Mouse (Mus musculus) urinary bladder, adult 18-20 months (tissue): ENCODE measurements around the gene Slc38a1.

Experiments used
- DNase-seq, 2 experiments: peaks; one replicate each; pipeline ENCODE4 v3.0.0; 2022; ENCODE audit warnings: low spot score in 2 of 2, mixed read lengths in 2 of 2

Gene Slc38a1

GRCm38 (mm10) chr15:96642436-96643405 lies at the start of gene Slc38a1:
Gene Slc38a1 (minus strand): TSS chr15:96642913.
- no peak for DNase-seq

- no peak for DNase-seq
Observed at GRCm38 (mm10) chr15:96692401-96692800, 49.7 kb upstream of the Slc38a1 start.

GRCm38 (mm10) chr15:96691381-96691780 lies 48.7 kb upstream of the Slc38a1 start:
- no peak for DNase-seq

- DNase-seq, result no peak
Observed at GRCm38 (mm10) chr15:96690829-96691228, 48.1 kb upstream of the Slc38a1 start.

DNA sequence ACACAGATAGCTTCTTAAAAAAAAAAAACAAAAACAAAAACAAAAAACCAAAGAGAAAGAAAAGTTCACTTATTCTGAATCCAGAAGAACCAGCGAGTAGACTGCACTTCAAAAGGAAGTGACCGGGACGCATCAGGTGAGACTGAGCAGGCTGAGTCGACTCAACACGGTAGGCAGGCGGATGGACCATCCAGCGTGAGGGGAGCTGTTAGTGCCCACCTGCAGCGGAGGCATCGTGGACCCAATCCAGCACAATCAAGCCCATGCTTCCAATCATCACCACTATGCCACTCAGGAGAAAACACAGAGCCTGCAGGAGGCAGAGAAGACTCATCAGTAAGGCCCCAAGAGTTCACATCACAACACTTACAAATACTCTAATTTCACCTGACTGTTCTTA lies 47.2 kb upstream of the Slc38a1 start:
- no peak for DNase-seq

DNA sequence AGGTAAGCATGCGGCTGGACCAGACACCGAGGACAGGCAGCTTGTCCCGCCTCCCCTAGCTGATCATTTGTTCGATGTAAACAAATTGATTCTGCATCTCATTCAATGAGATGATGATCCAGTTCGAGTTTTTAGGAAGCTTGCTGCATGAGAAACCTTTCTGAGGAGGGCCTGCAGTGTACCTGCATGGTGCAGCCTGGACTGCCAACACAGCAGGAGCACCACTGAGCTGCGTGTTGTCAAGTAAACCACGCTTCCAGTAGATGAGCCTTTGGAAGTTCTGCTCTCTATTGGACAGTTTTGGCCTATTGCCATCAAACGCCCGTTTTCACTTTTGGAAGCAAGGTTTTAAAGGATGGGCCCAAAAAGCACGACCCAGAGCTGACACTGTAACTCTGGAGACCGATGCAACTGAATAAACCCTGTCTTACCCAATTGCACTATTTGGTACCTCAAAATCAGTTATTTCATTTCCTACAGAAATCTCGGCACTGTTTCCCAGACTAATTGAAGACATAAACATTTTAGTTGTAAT lies 46.1 kb upstream of the Slc38a1 start:
- no peak for DNase-seq

DNA sequence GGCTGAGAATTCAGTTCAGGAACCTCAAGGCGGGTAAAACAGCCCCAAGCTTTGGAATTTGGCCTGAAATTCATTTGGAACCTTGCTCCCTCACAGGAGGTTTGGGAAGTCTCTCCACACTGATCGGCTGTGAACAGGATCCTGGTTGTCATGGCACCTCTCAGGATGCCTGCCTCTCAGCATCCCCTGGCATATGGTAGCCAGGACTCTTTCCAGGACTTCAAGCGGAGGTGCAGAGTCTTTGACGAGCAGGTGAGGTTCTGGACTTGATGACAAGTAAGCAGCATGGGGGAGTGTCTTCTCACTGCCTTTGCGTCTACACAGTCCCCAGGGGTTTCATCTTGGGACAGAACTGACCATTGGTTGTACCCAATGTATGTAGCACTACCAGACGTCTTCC lies 45.3 kb upstream of the Slc38a1 start:
- no peak for DNase-seq

- no peak for DNase-seq
Observed at GRCm38 (mm10) chr15:96687366-96687765, 44.7 kb upstream of the Slc38a1 start.

DNA sequence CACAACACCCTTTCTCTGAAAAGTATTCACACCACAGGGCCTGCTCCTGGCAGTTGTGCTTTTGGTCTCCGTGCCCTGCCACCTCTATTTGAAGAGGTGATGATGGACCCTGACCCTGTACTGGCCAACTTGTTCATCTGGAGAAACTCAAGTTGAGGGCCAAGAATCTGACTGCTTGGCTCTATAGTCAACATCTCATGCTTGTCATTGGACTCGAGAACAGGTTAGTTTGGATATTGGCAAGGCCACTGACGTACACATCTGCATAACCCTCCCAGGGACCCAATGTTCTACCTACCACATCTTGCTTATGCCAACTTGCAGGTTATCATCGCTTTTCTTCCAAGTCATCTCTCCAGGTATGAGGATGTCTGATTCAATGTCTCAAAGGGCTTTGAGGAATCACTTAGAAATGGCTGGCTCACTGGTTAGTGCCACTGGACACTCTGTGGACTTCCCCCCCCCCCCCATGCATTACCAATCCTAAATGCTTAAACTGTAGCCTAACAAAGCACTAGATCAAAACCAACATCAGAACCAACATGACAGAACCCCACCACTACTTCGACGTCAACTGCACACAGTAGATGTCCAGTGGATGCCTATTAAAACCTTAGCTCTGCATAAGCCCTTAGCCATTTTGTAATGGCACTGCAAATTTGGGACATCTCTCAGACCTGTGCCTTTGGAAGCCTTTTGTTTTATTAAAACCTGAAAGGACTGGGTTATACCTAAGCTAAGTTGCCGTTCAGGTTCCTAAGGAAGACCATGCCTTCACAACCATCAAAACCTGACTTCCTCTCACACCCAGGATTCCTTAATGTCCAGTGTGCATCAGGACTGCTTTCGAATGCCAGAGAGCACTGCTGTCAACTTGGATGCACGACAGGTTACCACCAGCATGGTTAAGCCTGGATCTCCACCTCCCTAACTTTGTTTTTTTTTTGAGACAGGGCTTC lies 43.8 kb upstream of the Slc38a1 start:
- no peak for DNase-seq

DNA sequence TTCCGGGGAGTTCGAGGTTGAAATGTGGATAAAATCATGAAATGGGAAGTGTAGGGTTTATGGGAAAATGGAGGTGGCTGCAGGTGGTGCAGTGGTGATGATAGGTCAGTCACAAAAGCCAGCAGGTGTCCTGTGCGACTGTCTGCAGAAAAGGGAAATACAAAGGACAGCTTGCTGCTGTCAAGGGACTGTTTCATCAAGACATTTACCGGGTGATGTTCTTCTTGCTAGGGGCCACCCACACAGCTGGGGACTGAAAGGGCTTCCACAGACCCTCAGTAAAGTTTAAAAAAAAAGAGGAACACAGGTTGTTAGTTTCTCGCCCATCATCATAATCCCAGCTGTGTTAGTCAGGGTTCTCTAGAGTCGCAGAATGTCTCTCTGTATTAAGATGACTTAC lies 42.6 kb upstream of the Slc38a1 start:
- no peak for DNase-seq

GRCm38 (mm10) chr15:96684132-96684830 lies 41.6 kb upstream of the Slc38a1 start:
- no peak for DNase-seq

DNA sequence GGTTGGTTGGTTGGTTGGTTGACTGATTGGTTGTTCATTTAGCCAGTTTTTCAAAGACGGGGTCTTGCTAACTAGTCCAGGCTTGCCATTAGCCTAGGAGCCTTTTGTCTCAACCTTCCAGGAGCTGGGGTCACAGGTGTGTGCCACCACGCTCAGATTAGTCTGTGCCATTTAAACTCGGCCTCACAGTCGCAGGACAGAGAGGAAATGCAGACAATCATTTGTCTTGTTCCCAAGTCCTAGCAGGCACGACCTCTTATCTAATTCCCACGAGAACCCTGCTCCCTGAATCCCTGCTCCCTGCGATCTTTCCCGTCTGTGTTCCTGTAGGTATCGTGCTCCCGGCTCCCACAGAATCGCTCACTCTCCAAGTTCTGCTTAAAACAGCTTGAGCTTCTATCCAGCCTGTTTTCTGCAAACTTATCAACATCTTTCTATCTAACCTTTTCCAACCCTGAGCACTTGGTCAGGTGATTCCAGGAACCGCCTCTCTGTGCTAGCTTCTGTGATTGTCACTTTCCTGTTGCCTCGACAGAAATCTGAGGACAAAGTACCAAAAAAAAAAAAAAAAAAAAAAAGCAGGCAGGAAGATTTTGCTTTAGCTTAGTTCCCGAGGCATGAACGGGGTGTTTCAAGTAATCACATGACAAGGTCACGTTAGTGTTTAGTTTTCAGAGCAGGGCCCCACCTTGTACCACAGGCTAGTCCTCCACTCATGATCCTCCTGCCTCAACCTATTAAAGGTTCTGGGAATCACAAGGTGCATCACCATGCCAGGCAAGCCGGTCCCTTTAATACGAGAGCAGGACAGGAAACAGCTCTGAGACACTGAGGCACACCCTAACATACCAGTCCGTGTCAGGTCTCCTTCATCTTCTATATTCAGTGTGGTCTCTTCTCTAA lies 36.4 kb upstream of the Slc38a1 start:
- DNase-seq, result no peak

- no peak for DNase-seq
Observed at GRCm38 (mm10) chr15:96676518-96676917, 33.8 kb upstream of the Slc38a1 start.

GRCm38 (mm10) chr15:96675744-96676143 lies 33.0 kb upstream of the Slc38a1 start:
- DNase-seq, result no peak

DNA sequence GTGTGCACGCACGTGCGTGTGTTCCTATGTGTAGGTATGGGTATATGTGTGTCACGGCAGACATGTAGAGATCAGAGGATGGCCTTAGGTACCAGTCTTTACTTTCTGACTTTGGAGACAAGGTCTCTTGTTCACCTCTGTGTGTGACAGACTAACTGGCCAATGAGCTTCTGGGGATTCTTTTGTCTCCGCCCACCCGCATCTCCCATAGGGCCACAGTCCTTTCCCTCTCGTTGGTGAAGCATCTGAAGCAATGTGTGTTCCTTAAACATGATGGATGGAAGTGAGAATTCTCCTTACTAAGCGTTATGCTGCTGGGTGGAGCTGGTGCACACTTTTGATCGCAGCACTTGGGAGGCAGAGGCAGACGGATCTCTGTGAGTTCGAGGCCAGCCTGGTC lies 32.3 kb upstream of the Slc38a1 start:
- no peak for DNase-seq

DNA sequence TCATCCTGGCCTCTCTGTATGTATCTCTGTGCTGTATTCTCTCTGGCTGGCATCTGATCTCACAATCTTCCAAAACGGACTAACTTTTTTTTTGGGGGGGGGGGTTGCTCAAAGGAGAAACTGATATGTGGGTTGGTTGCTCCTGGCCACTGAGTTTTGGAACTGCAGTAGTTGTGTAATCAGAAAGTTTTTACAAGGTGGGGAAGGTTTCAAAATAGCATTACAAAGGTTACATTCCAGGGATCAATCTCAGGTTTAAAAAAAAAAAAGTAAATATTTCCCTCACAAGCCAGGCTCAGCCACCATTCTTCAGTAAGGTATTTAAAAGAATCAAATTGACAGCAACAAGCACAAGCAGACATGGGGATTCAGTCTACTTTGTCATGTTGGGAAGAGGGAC lies 31.4 kb upstream of the Slc38a1 start:
- DNase-seq, result no peak

- DNase-seq, result no peak
Observed at GRCm38 (mm10) chr15:96669721-96670120, 27.0 kb upstream of the Slc38a1 start.

DNA sequence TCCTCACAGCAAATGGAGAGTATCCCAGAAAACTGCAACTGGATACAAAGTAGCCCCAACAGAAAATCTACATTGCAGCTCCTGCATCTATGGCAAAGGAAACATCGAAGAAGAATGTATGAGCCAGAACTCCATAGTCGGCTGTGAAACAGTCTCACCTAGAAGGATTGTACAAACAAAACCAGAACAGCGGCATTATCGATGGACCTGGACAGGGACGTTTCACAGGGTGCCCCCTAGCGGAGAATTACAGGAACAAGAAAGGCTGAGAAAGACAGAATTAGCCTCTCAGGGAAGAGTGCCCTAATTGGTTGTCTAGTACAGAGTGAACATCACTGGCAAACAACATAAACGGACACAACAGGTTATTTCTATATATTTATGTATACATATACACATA lies 23.9 kb upstream of the Slc38a1 start:
- peak; percentile 33 to 40 for DNase-seq

GRCm38 (mm10) chr15:96665889-96666288 lies 23.2 kb upstream of the Slc38a1 start:
- peak in 1 of 2 experiments; percentile 48 for DNase-seq

DNA sequence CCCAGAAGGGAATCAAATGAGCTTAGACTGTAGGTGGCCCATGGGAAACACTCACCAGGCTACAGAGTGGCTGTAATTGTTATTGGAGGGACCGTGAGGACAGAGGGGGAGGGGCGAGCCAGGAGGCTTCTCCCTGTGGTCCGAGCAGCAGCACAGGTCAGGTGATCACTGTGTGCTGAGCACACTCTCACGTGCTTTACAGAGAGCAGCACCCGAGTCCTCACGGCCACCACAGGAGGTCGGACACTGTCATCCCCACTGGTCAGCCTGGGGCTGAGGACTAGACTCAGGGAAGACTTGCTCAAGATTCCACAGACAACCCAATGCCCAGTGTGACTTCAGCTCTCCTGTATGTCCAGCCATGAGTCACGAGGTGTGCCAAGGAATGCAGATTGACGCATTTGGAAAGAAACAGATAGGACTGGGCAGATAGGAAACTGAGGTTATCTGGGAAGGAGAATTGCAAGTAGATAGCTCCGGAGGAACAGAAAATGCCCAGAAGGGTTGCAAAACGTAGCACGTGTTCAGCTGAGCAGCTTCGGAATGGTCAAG lies 18.0 kb upstream of the Slc38a1 start:
- DNase-seq, result no peak
